Mouse (Mus musculus) hindbrain, embryonic 10.5 days (tissue): ENCODE measurements around the gene Cemip. TPM values are rescaled to one million over a fixed set of nuclear protein-coding genes. Genes with fewer than 3 reads are reported as not detected.

Source experiments
- DNase-seq: peaks from one replicate; pipeline ENCODE4 v3.0.0-alpha.2; 2017; ENCODE audit warnings: low spot score
- H3K27ac ChIP-seq: fragments of 300-500 bp; sonication (generic); 2 replicates; pipeline ENCODE4 v1.5.1; 2016; ENCODE audit warnings: mild to moderate bottlenecking, moderate library complexity
- H3K27me3 ChIP-seq: fragments of 300-500 bp; sonication (generic); 2 replicates; pipeline ENCODE4 v1.6.1; 2016; ENCODE audit warnings: mild to moderate bottlenecking; ENCODE audit not compliant: poor library complexity, insufficient read depth, severe bottlenecking
- H3K36me3 ChIP-seq: fragments of 300-500 bp; sonication (generic); 2 replicates; pipeline ENCODE4 v1.6.1; 2016; ENCODE audit warnings: mild to moderate bottlenecking, moderate library complexity
- H3K4me1 ChIP-seq: fragments of 300-500 bp; sonication (generic); replicated peaks from 2 replicates; pipeline ENCODE4 v1.6.1; 2016; ENCODE audit warnings: mild to moderate bottlenecking
- H3K4me3 ChIP-seq: fragments of 300-500 bp; sonication (generic); 2 replicates; pipeline ENCODE4 v1.5.1; 2016; ENCODE audit warnings: mild to moderate bottlenecking, moderate library complexity
- H3K9me3 ChIP-seq: fragments of 300-500 bp; sonication (generic); 2 replicates; pipeline ENCODE4 v1.6.1; 2016; ENCODE audit warnings: mild to moderate bottlenecking, moderate library complexity
- whole genome bisulfite sequencing: fragments of 180-500 bp; shearing (Covaris S2); methylation state at CpG from one replicate; pipeline ENCODE4 v1.1.7; 2016; 5-methylcytosine and 5-hydroxymethylcytosine counted together
- polyA plus RNA-seq: library from polyadenylated mRNA; unstranded; fragments of >200 nt; fragmentation: Nextera tagmentation; extraction: Ambion mirVana; gene quantifications from 2 replicates; pipeline ENCODE4 v1.2.1, GENCODE M21; 2016

Cemip gene
- polyA plus RNA-seq, 1 experiment from 2014 or later, result 0.33 TPM

DNA sequence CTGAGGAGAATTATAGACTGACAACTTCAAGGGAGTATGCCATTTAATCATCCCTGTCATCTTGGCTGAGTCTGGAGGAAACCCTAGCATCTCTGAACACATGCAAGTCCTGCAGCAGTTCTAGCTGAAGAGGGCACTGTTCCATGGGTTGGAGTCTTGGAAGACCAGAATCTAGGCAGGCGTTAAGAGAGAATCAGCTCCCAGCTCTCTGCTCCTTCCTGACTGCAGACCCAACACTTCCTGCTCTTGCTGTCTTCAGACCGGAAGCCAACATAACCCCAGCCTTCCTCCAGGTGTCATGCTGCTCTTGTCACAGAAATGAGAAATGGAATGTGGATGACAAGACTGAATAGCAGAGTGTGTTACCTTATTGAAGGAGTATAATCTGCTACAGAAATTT, 29.1 kb upstream of the Cemip start:
- no peaks in the 10 kb centered on the region for H3K27me3 ChIP-seq
- 74% methylated on average over 2 of the region's 2 CpGs for WGBS
- no peak overlapping the region for H3K4me3 ChIP-seq
- H3K4me1 ChIP-seq, result peaks cover 19% of the 10 kb centered on the region
- DNase-seq, result no peak
- H3K9me3 ChIP-seq, result no peaks in the 10 kb centered on the region
- H3K36me3 ChIP-seq, result peaks cover 46% of the 10 kb centered on the region
- no peak overlapping the region for H3K27ac ChIP-seq

DNA sequence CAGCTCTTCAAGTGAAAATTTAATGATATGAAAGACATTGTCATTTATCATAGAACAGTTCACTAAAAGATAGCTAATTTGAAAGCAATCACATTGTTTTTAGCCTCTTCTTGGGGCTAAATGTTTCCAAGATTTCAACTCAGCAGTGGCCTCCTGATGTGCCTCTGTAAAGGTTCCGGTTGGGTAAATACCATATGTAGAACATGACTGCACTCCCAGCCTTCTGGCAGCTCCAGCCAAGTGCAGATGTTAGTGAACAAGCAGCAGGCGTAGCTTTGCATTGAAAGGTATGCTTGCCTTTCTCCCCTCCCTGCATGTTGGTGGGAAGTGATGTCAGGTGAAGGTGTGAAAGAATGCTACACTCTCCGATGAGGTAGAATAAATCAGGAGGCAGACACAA, 28.5 kb upstream of the Cemip start:
- peaks cover 52% of the 10 kb centered on the region for H3K36me3 ChIP-seq
- peaks cover 13% of the 10 kb centered on the region for H3K4me1 ChIP-seq
- H3K4me3 ChIP-seq, result no peak overlapping the region
- no peaks in the 10 kb centered on the region for H3K9me3 ChIP-seq
- no peak overlapping the region for H3K27ac ChIP-seq
- DNase-seq, result no peak
- no peaks in the 10 kb centered on the region for H3K27me3 ChIP-seq
- 87% methylated on average over 3 of the region's 3 CpGs for WGBS

DNA sequence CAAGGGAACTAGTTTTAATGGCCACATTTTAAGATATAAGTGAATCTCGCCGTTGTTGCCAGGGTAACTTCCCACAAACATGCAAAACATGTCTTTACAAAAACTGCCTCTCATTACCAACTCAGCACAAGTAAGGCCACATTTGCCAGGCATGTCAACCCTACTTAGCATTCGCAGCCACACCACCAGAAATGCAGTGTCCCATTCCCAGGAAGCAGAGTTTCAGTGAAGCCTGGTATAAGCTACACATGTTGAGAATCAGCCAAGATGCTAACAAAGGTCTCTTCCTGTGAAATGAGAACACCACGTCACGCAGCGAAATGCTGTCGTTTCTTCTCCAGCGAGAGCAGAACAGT, 26.7 kb upstream of the Cemip start:
- no peaks in the 10 kb centered on the region for H3K27me3 ChIP-seq
- 89% methylated on average over 8 of the region's 8 CpGs for WGBS
- DNase-seq, result no peak
- peaks cover 67% of the 10 kb centered on the region for H3K36me3 ChIP-seq
- no peaks in the 10 kb centered on the region for H3K9me3 ChIP-seq
- no peak overlapping the region for H3K27ac ChIP-seq
- H3K4me3 ChIP-seq, result no peak overlapping the region
- peaks cover 4% of the 10 kb centered on the region; the same call in 1 of the 2 replicates for H3K4me1 ChIP-seq

- Histone ChIP-seq H3K27me3 (no peaks in the 10 kb centered on the region), H3K36me3 (peaks cover 72% of the 10 kb centered on the region), H3K27ac (no peak overlapping the region), H3K4me3 (no peak overlapping the region), H3K9me3 (no peaks in the 10 kb centered on the region), H3K4me1 (0 out of 2 replicates have a peak, but pooled peaks cover 4% of the 10 kb centered on the region)
- no peak for DNase-seq
- 86% methylated on average over 6 of the region's 6 CpGs for WGBS
Observed at GRCm38 (mm10) chr7:84112351-84113034, 26.2 kb upstream of the Cemip start.

GRCm38 (mm10) chr7:84111716-84112350, 25.5 kb upstream of the Cemip start:
- H3K27me3 ChIP-seq, result no peaks in the 10 kb centered on the region
- no peak overlapping the region for H3K27ac ChIP-seq
- DNase-seq, result no peak
- H3K4me3 ChIP-seq, result no peak overlapping the region
- 0 out of 2 replicates have a peak, but pooled peaks cover 4% of the 10 kb centered on the region for H3K4me1 ChIP-seq
- 84% methylated on average over 10 of the region's 10 CpGs for WGBS
- H3K9me3 ChIP-seq, result no peaks in the 10 kb centered on the region
- peaks cover 78% of the 10 kb centered on the region for H3K36me3 ChIP-seq

- DNase-seq, result no peak
- Histone ChIP-seq H3K4me3 (no peak overlapping the region), H3K36me3 (peaks cover 54% of the 10 kb centered on the region), H3K4me1 (no peaks in the 10 kb centered on the region), H3K9me3 (no peaks in the 10 kb centered on the region), H3K27me3 (no peaks in the 10 kb centered on the region), H3K27ac (no peak overlapping the region)
- 95% methylated on average over 1 of the region's 1 CpGs for WGBS
Observed at GRCm38 (mm10) chr7:84106942-84107341, 20.6 kb upstream of the Cemip start.

GRCm38 (mm10) chr7:84102589-84102988, 16.3 kb upstream of the Cemip start:
- Histone ChIP-seq H3K36me3 (peaks cover 19% of the 10 kb centered on the region), H3K27me3 (no peaks in the 10 kb centered on the region), H3K4me3 (no peak overlapping the region), H3K9me3 (no peaks in the 10 kb centered on the region), H3K4me1 (no peaks in the 10 kb centered on the region), H3K27ac (no peak overlapping the region)
- WGBS, result 89% methylated on average over 1 of the region's 1 CpGs
- no peak for DNase-seq

DNA sequence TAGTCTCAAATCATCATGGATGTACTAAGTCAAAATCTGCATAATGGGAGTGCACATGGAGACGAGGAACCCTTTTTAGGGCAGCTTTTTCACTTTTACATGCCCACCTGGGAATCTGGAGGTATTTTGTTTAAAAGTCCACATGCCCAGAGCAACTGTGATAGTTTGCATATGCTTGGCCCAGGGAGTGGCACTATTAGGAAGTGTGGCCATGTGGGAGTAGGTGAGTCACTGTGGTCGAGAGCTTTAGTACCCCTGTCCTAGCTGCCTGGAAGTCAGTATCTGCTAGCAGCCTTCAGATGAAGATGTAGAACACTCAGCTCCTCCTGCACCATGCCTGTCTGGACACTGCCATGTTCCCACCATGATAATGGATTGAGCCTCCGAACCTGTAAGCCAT, 14.4 kb upstream of the Cemip start:
- Histone ChIP-seq H3K9me3 (no peaks in the 10 kb centered on the region), H3K27ac (no peak overlapping the region), H3K4me1 (no peaks in the 10 kb centered on the region), H3K27me3 (no peaks in the 10 kb centered on the region), H3K36me3 (peaks cover 5% of the 10 kb centered on the region; the same call in 1 of the 2 replicates), H3K4me3 (no peak overlapping the region)
- DNase-seq, result no peak
- 82% methylated on average over 3 of the region's 3 CpGs for WGBS

DNA sequence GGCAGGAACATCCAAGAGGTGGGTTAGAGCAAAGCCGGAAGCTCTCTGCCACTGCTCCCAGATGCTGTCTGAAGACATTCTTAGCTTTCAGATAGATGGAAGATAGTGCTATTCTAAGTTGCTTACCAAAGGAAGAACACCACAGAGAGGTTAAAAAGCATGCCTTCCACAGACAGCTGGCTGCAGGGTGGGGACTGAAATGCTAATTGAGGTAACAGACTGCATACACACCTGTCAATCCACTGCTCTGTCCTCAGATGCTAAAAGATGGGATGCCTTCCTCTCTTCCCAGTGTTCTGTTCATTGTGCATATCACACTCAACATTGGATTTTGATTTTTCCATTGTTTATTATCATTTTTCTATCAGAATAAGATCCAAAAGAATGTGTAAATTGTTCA, 11.8 kb upstream of the Cemip start:
- no peak for DNase-seq
- no peaks in the 10 kb centered on the region for H3K9me3 ChIP-seq
- H3K27me3 ChIP-seq, result no peaks in the 10 kb centered on the region
- H3K36me3 ChIP-seq, result no peaks in the 10 kb centered on the region
- H3K27ac ChIP-seq, result no peak overlapping the region
- 90% methylated on average over 1 of the region's 1 CpGs for WGBS
- H3K4me1 ChIP-seq, result no peaks in the 10 kb centered on the region
- no peak overlapping the region for H3K4me3 ChIP-seq

- Histone ChIP-seq H3K4me1 (no peaks in the 10 kb centered on the region), H3K9me3 (no peaks in the 10 kb centered on the region), H3K27ac (no peak overlapping the region), H3K4me3 (no peak overlapping the region), H3K27me3 (no peaks in the 10 kb centered on the region), H3K36me3 (no peaks in the 10 kb centered on the region)
- 86% methylated on average over 6 of the region's 6 CpGs for WGBS
- DNase-seq, result no peak
Observed at GRCm38 (mm10) chr7:84096501-84096900, 10.2 kb upstream of the Cemip start.

DNA sequence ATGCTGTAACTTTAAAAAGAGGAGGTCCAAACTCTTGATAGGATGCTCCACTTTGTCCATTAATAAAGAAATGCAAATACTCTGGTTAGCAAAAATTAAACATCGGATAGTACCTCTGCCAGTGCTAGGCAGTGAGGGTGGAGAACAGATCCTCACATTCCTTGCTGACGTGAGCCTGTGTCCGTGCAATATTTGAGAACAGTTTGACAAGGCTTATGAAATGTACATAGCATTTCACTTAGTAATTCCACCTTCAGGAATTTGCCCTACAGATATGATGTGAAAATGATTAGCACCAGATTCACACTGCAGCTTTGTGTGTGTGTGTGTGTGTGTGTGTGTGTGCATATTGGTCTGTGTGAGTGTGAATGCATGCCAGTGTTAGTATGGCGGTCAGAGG, 4.5 kb upstream of the Cemip start:
- Histone ChIP-seq H3K36me3 (no peaks in the 10 kb centered on the region), H3K4me3 (no peak overlapping the region), H3K27me3 (peaks cover 24% of the 10 kb centered on the region), H3K4me1 (peaks cover 12% of the 10 kb centered on the region), H3K27ac (no peak overlapping the region), H3K9me3 (no peaks in the 10 kb centered on the region)
- DNase-seq, result no peak
- WGBS, result 86% methylated on average over 4 of the region's 4 CpGs

DNA sequence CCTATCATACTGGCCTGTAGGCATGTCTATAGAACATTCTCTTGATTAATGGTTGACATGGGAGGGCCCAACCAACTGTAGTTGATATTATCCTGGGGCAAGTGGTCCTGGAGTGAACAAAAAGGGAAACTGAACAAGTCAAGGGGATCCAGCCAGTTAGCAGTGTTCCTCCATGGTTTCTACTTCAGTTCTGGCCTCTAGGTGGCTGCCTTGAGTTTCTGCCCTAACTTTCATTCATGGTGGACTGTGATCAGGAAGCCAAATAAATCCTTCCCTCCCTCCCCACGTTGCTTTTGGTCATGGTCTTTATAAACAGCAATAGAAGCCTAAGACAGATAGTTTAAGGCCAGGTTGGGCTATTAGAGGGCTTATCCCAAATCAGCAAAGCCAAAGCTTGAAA, 3.5 kb upstream of the Cemip start:
- no peak overlapping the region for H3K4me3 ChIP-seq
- 21% methylated on average over 1 of the region's 1 CpGs for WGBS

GRCm38 (mm10) chr7:84088971-84089370, 2.7 kb upstream of the Cemip start:
- peaks cover 22% of the 10 kb centered on the region for H3K4me1 ChIP-seq
- DNase-seq, result peak; percentile 61
- no peak overlapping the region for H3K4me3 ChIP-seq
- H3K27ac ChIP-seq, result no peak overlapping the region
- 17% methylated on average over 4 of the region's 4 CpGs for WGBS
- no peaks in the 10 kb centered on the region for H3K9me3 ChIP-seq
- H3K36me3 ChIP-seq, result no peaks in the 10 kb centered on the region
- peaks cover 43% of the 10 kb centered on the region for H3K27me3 ChIP-seq

More for the DNA sequence above, 3.5 kb upstream of the Cemip start:
- no peaks in the 10 kb centered on the region for H3K9me3 ChIP-seq
- no peak for DNase-seq
- H3K27ac ChIP-seq, result no peak overlapping the region
- H3K36me3 ChIP-seq, result no peaks in the 10 kb centered on the region
- peaks cover 35% of the 10 kb centered on the region for H3K27me3 ChIP-seq
- peaks cover 22% of the 10 kb centered on the region for H3K4me1 ChIP-seq
